8 mouse cellular contexts compared by ENCODE assay signal in the genomic region with DNA sequence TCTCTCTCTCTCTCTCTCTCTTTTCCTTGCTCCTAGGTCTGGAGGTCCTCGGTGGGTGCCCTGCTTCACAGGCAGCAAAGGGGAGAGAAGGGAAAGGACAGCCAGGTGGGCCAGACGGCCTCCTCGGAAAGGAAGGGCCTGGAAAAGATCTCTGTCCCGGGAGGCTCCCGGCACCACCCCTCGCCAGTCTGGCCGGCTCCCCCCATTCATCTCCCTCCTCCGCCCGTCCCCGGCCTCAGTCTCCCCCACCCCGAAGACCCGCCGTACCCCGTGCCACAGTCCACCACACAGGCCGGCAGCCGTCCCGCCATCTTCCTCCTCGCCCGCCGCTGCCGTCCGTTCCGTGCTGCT. TPM values are rescaled to one million over a fixed set of nuclear protein-coding genes. Genes with fewer than 3 reads are reported as not detected.
A peak's percentile ranks its signal among the peaks of the same experiment; 100 is the strongest.
DNase-seq lines count a peak whose midpoint lies in the region; ATAC-seq and TF ChIP-seq lines count a peak whose summit lies in the region.

No protein-coding gene starts in this region.

- no peak for ATAC-seq in embryonic facial prominence, embryonic 11.5 days (replicated peaks; ENCODE audit: insufficient number of reproducible peaks, low FRiP score, low TSS enrichment, low read depth)
- ATAC-seq in hindbrain, embryonic 15.5 days (ENCODE audit: low FRiP score, low read depth), result peak; percentile 65; the same call in 1 of the 2 replicates
- no peak; the same call in 1 of the 2 replicates for ATAC-seq in midbrain, embryonic 16.5 days
- ATAC-seq in activated CD4-positive, CD25-positive, alpha-beta regulatory T cell, adult 4 months, result no peak

- H3K4me2 ChIP-seq in embryonic facial prominence, embryonic 11.5 days (ENCODE audit: low read depth, low read length), result peak overlapping the region; percentile 10
- H3K4me2 ChIP-seq in hindbrain, embryonic 15.5 days, result peak overlapping the region; percentile 68
- peak overlapping the region; percentile 75 for H3K4me2 ChIP-seq in midbrain, embryonic 16.5 days (ENCODE audit: low read length)

- no peaks in the 10 kb centered on the region for H3K36me3 ChIP-seq in embryonic facial prominence, embryonic 11.5 days (replicated peaks; ENCODE audit: control insufficient read depth, insufficient read depth, low read depth, low read length)
- no peaks in the 10 kb centered on the region for H3K36me3 ChIP-seq in hindbrain, embryonic 15.5 days
- H3K36me3 ChIP-seq in midbrain, embryonic 16.5 days (ENCODE audit: control insufficient read depth, insufficient read depth, low read length), result no peaks in the 10 kb centered on the region

- DNase-seq in layer of hippocampus, adult 2 months (ENCODE audit: low spot score in 2 of 2), result no peak
- DNase-seq in layer of hippocampus, postnatal 10 days (ENCODE audit: low spot score in 2 of 2), result no peak
- no peak for DNase-seq in embryonic facial prominence, embryonic 11.5 days (ENCODE audit: low spot score)
- no peak for DNase-seq in right cerebral cortex, postnatal 4 days
- no peak for DNase-seq in testis, postnatal 10 days (ENCODE audit: low spot score)

- H3K27me3 ChIP-seq in embryonic facial prominence, embryonic 11.5 days (ENCODE audit: control insufficient read depth, insufficient read depth, low read length), result no peaks in the 10 kb centered on the region
- no peaks in the 10 kb centered on the region for H3K27me3 ChIP-seq in hindbrain, embryonic 15.5 days
- H3K27me3 ChIP-seq in midbrain, embryonic 16.5 days (ENCODE audit: control insufficient read depth, insufficient read depth, low read depth, low read length), result no peaks in the 10 kb centered on the region

- H3K27ac ChIP-seq in layer of hippocampus, adult 2 months, result peak overlapping the region; percentile 99
- H3K27ac ChIP-seq in embryonic facial prominence, embryonic 11.5 days (replicated peaks; ENCODE audit: low read depth, low read length), result peak overlapping the region; percentile 95
- H3K27ac ChIP-seq in hindbrain, embryonic 15.5 days (replicated peaks), result peak overlapping the region; percentile 99
- peak overlapping the region; percentile 97 for H3K27ac ChIP-seq in midbrain, embryonic 16.5 days (ENCODE audit: low read length)

- H3K4me1 ChIP-seq in embryonic facial prominence, embryonic 11.5 days (ENCODE audit: control insufficient read depth, insufficient read depth, low read length), result no peaks in the 10 kb centered on the region
- H3K4me1 ChIP-seq in hindbrain, embryonic 15.5 days (replicated peaks), result peaks cover 37% of the 10 kb centered on the region
- H3K4me1 ChIP-seq in midbrain, embryonic 16.5 days (ENCODE audit: control insufficient read depth, insufficient read depth, low read length), result peaks cover 31% of the 10 kb centered on the region

- 0% methylated on average over 22 of the region's 23 CpGs for WGBS in embryonic facial prominence, embryonic 11.5 days
- 2% methylated on average over 19 of the region's 23 CpGs for WGBS in hindbrain, embryonic 15.5 days
- WGBS in midbrain, embryonic 16.5 days, result 1% methylated on average over 16 of the region's 23 CpGs

- peak overlapping the region; percentile 91 for H3K4me3 ChIP-seq in layer of hippocampus, adult 2 months
- peak overlapping the region; percentile 71 for H3K4me3 ChIP-seq in embryonic facial prominence, embryonic 11.5 days (ENCODE audit: low read depth, low read length)
- peak overlapping the region; percentile 96 for H3K4me3 ChIP-seq in hindbrain, embryonic 15.5 days
- H3K4me3 ChIP-seq in midbrain, embryonic 16.5 days (ENCODE audit: low read depth, low read length), result peak overlapping the region; percentile 88

- H3K9ac ChIP-seq in embryonic facial prominence, embryonic 11.5 days (replicated peaks; ENCODE audit: low read length), result peak overlapping the region; percentile 90
- peak overlapping the region; percentile 97 for H3K9ac ChIP-seq in hindbrain, embryonic 15.5 days
- H3K9ac ChIP-seq in midbrain, embryonic 16.5 days (ENCODE audit: low read depth, low read length), result peak overlapping the region; percentile 97

- TF ChIP-seq CTCF in layer of hippocampus, adult 2 months (conservative IDR thresholded peaks at IDR 0.05), result no peak

- no peaks in the 10 kb centered on the region for H3K9me3 ChIP-seq in embryonic facial prominence, embryonic 11.5 days (replicated peaks; ENCODE audit: control insufficient read depth, low read length)
- H3K9me3 ChIP-seq in hindbrain, embryonic 15.5 days, result no peaks in the 10 kb centered on the region
- H3K9me3 ChIP-seq in midbrain, embryonic 16.5 days (replicated peaks; ENCODE audit: control insufficient read depth, low read length, poor library complexity, severe bottlenecking), result no peaks in the 10 kb centered on the region

RNA-seq across cellular contexts. Expression of gene Actr3, which starts 0.5 kb away (rescaled TPM):
- 100 to 1,000 TPM; 352 to 359 TPM for total RNA-seq in layer of hippocampus, adult 2 months (2021)
- total RNA-seq in layer of hippocampus, postnatal 10 days (2021), result 100 to 1,000 TPM; 307 to 309 TPM
- polyA plus RNA-seq in embryonic facial prominence, embryonic 11.5 days (2014; fragmentation: Nextera tagmentation; extraction: Ambion mirVana), result 266 TPM in 2 replicates
- polyA plus RNA-seq in hindbrain, embryonic 15.5 days (2015; fragmentation: Nextera tagmentation; extraction: Ambion mirVana), result 225 and 234 TPM in 2 replicates
- 217 and 238 TPM in 2 replicates for polyA plus RNA-seq in midbrain, embryonic 16.5 days (2015; fragmentation: Nextera tagmentation; extraction: Ambion mirVana)
- 100 to 1,000 TPM; 596 to 674 TPM for polyA plus RNA-seq in activated CD4-positive, CD25-positive, alpha-beta regulatory T cell, adult 4 months (2017; shearing (Covaris generic))

Comparison
In these comparisons a context has a peak if more than half of its experiments do, and no peak if none do; other contexts are left out.
1. H3K4me2 ChIP-seq: peak in every context shown above with its lines; median percentile 75 in midbrain, embryonic 16.5 days; 68 in hindbrain, embryonic 15.5 days; 10 in embryonic facial prominence, embryonic 11.5 days.